Mouse (Mus musculus): ENCODE data around the gene Mettl7b. TPM values are rescaled to one million over a fixed set of nuclear protein-coding genes. Genes with fewer than 3 reads are reported as not detected.

Mettl7b gene
- polyA plus RNA-seq, 1 experiment from 2014 or later, result not detected

GRCm38 (mm10) chr10:128972841-128973240 lies 12.1 kb upstream of the Mettl7b start:
- Histone ChIP-seq H3K4me3 (no peak overlapping the region), H3K4me1 (peaks cover 2% of the 10 kb centered on the region), H3K36me3 (no peaks in the 10 kb centered on the region), H3K9me3 (no peaks in the 10 kb centered on the region), H3K27me3 (ENCODE audit: insufficient read depth, poor library complexity, severe bottlenecking) (no peaks in the 10 kb centered on the region), H3K27ac (no peak overlapping the region)
- DNase-seq (ENCODE audit: low spot score), result no peak
- WGBS, result 74% methylated on average over 4 of the region's 4 CpGs

GRCm38 (mm10) chr10:128970740-128971250 lies 10.0 kb upstream of the Mettl7b start:
- 31% methylated on average over 1 of the region's 1 CpGs for WGBS

GRCm38 (mm10) chr10:128968341-128968749 lies 7.6 kb upstream of the Mettl7b start:
- no peaks in the 10 kb centered on the region for H3K27me3 ChIP-seq (ENCODE audit: insufficient read depth, poor library complexity, severe bottlenecking)
- no peak overlapping the region for H3K4me3 ChIP-seq
- no peak overlapping the region for H3K27ac ChIP-seq
- peaks cover 2% of the 10 kb centered on the region; the same call in 1 of the 2 replicates for H3K4me1 ChIP-seq
- 50% methylated on average over 1 of the region's 1 CpGs for WGBS
- H3K36me3 ChIP-seq, result no peaks in the 10 kb centered on the region
- DNase-seq (ENCODE audit: low spot score), result no peak
- H3K9me3 ChIP-seq, result no peaks in the 10 kb centered on the region

More at GRCm38 (mm10) chr10:128970740-128971250, 10.0 kb upstream of the Mettl7b start:
- H3K27ac ChIP-seq, result no peak overlapping the region
- H3K4me1 ChIP-seq, result peaks cover 2% of the 10 kb centered on the region; the same call in 1 of the 2 replicates
- no peaks in the 10 kb centered on the region for H3K9me3 ChIP-seq
- H3K36me3 ChIP-seq, result no peaks in the 10 kb centered on the region
- no peak overlapping the region for H3K4me3 ChIP-seq
- H3K27me3 ChIP-seq (ENCODE audit: insufficient read depth, poor library complexity, severe bottlenecking), result no peaks in the 10 kb centered on the region
- no peak for DNase-seq (ENCODE audit: low spot score)

GRCm38 (mm10) chr10:128965871-128966270 lies 5.1 kb upstream of the Mettl7b start:
- H3K36me3 ChIP-seq, result no peaks in the 10 kb centered on the region
- no peaks in the 10 kb centered on the region for H3K27me3 ChIP-seq (ENCODE audit: insufficient read depth, poor library complexity, severe bottlenecking)
- no peak overlapping the region for H3K4me3 ChIP-seq
- peaks cover 2% of the 10 kb centered on the region; the same call in 1 of the 2 replicates for H3K4me1 ChIP-seq
- no peaks in the 10 kb centered on the region for H3K9me3 ChIP-seq
- H3K27ac ChIP-seq, result no peak overlapping the region
- DNase-seq (ENCODE audit: low spot score), result no peak
- 86% methylated on average over 6 of the region's 6 CpGs for WGBS

- Histone ChIP-seq H3K4me1 (no peaks in the 10 kb centered on the region), H3K27me3 (ENCODE audit: insufficient read depth, poor library complexity, severe bottlenecking) (no peaks in the 10 kb centered on the region), H3K27ac (no peak overlapping the region), H3K9me3 (no peaks in the 10 kb centered on the region), H3K4me3 (no peak overlapping the region), H3K36me3 (no peaks in the 10 kb centered on the region)
- DNase-seq (ENCODE audit: low spot score), result no peak
- 75% methylated on average over 2 of the region's 2 CpGs for WGBS
Observed at GRCm38 (mm10) chr10:128964961-128965360, 4.2 kb upstream of the Mettl7b start.

- Histone ChIP-seq H3K4me1 (no peaks in the 10 kb centered on the region), H3K9me3 (no peaks in the 10 kb centered on the region), H3K27ac (no peak overlapping the region), H3K27me3 (ENCODE audit: insufficient read depth, poor library complexity, severe bottlenecking) (peaks cover 14% of the 10 kb centered on the region; the same call in 1 of the 2 replicates), H3K4me3 (no peak overlapping the region), H3K36me3 (no peaks in the 10 kb centered on the region)
- DNase-seq (ENCODE audit: low spot score), result no peak
- WGBS, result 67% methylated on average over 4 of the region's 4 CpGs
Observed at GRCm38 (mm10) chr10:128960142-128960541, 646 bp downstream of the Mettl7b start.

- H3K27ac ChIP-seq, result no peak overlapping the region
- no peaks in the 10 kb centered on the region for H3K4me1 ChIP-seq
- no peaks in the 10 kb centered on the region for H3K9me3 ChIP-seq
- DNase-seq (ENCODE audit: low spot score), result no peak
- no peaks in the 10 kb centered on the region for H3K36me3 ChIP-seq
- peaks cover 14% of the 10 kb centered on the region; the same call in 1 of the 2 replicates for H3K27me3 ChIP-seq (ENCODE audit: insufficient read depth, poor library complexity, severe bottlenecking)
- H3K4me3 ChIP-seq, result no peak overlapping the region
- 70% methylated on average over 10 of the region's 10 CpGs for WGBS
Observed at GRCm38 (mm10) chr10:128958340-128958739, 2.4 kb downstream of the Mettl7b start.

GRCm38 (mm10) chr10:128950208-128950887 lies 10.4 kb downstream of the Mettl7b start:
- H3K27ac ChIP-seq, result no peak overlapping the region
- WGBS, result 60% methylated on average over 16 of the region's 16 CpGs
- no peak overlapping the region for H3K4me3 ChIP-seq
- H3K36me3 ChIP-seq, result no peaks in the 10 kb centered on the region
- 0 out of 2 replicates have a peak, but pooled peaks cover 8% of the 10 kb centered on the region for H3K27me3 ChIP-seq (ENCODE audit: insufficient read depth, poor library complexity, severe bottlenecking)
- 0 out of 2 replicates have a peak, but pooled peaks cover 4% of the 10 kb centered on the region for H3K4me1 ChIP-seq
- H3K9me3 ChIP-seq, result no peaks in the 10 kb centered on the region
- DNase-seq (ENCODE audit: low spot score), result no peak

GRCm38 (mm10) chr10:128947496-128947895 lies 13.3 kb downstream of the Mettl7b start:
- DNase-seq (ENCODE audit: low spot score), result no peak
- no peak overlapping the region for H3K27ac ChIP-seq
- H3K4me1 ChIP-seq, result 0 out of 2 replicates have a peak, but pooled peaks cover 4% of the 10 kb centered on the region
- H3K36me3 ChIP-seq, result no peaks in the 10 kb centered on the region
- H3K9me3 ChIP-seq, result no peaks in the 10 kb centered on the region
- H3K4me3 ChIP-seq, result no peak overlapping the region
- H3K27me3 ChIP-seq (ENCODE audit: insufficient read depth, poor library complexity, severe bottlenecking), result peaks cover 27% of the 10 kb centered on the region; the same call in 1 of the 2 replicates
- WGBS, result 92% methylated on average over 4 of the region's 4 CpGs

- WGBS, result 20% methylated on average over 3 of the region's 3 CpGs
- no peaks in the 10 kb centered on the region for H3K9me3 ChIP-seq
- DNase-seq (ENCODE audit: low spot score), result no peak
Observed at GRCm38 (mm10) chr10:128945675-128946074, 15.1 kb downstream of the Mettl7b start.

GRCm38 (mm10) chr10:128940475-128941061 lies 20.2 kb downstream of the Mettl7b start:
- Histone ChIP-seq H3K4me1 (no peaks in the 10 kb centered on the region), H3K27me3 (ENCODE audit: insufficient read depth, poor library complexity, severe bottlenecking) (peaks cover 53% of the 10 kb centered on the region), H3K27ac (no peak overlapping the region), H3K36me3 (no peaks in the 10 kb centered on the region), H3K9me3 (no peaks in the 10 kb centered on the region), H3K4me3 (no peak overlapping the region)
- DNase-seq (ENCODE audit: low spot score), result no peak
- WGBS, result 82% methylated on average over 10 of the region's 10 CpGs

More at GRCm38 (mm10) chr10:128945675-128946074, 15.1 kb downstream of the Mettl7b start:
- Histone ChIP-seq H3K4me3 (no peak overlapping the region), H3K36me3 (no peaks in the 10 kb centered on the region), H3K27ac (no peak overlapping the region), H3K27me3 (ENCODE audit: insufficient read depth, poor library complexity, severe bottlenecking) (peaks cover 39% of the 10 kb centered on the region; the same call in 1 of the 2 replicates), H3K4me1 (0 out of 2 replicates have a peak, but pooled peaks cover 4% of the 10 kb centered on the region)

- no peak for DNase-seq (ENCODE audit: low spot score)
- H3K27me3 ChIP-seq (ENCODE audit: insufficient read depth, poor library complexity, severe bottlenecking), result peaks cover 63% of the 10 kb centered on the region
- H3K27ac ChIP-seq, result no peak overlapping the region
- H3K4me3 ChIP-seq, result no peak overlapping the region
- peaks cover 13% of the 10 kb centered on the region for H3K4me1 ChIP-seq
- H3K9me3 ChIP-seq, result no peaks in the 10 kb centered on the region
- no peaks in the 10 kb centered on the region for H3K36me3 ChIP-seq
- 59% methylated on average over 5 of the region's 5 CpGs for WGBS
Observed at GRCm38 (mm10) chr10:128938974-128939373, 21.8 kb downstream of the Mettl7b start.

- 82% methylated on average over 9 of the region's 9 CpGs for WGBS
- peaks cover 63% of the 10 kb centered on the region for H3K27me3 ChIP-seq (ENCODE audit: insufficient read depth, poor library complexity, severe bottlenecking)
- H3K4me1 ChIP-seq, result peaks cover 16% of the 10 kb centered on the region
- no peaks in the 10 kb centered on the region for H3K36me3 ChIP-seq
- H3K9me3 ChIP-seq, result no peaks in the 10 kb centered on the region
- no peak overlapping the region for H3K27ac ChIP-seq
- H3K4me3 ChIP-seq, result no peak overlapping the region
- DNase-seq (ENCODE audit: low spot score), result no peak
Observed at GRCm38 (mm10) chr10:128938457-128938856, 22.3 kb downstream of the Mettl7b start.
